Mouse (Mus musculus): ENCODE results near the gene Rgl1. TPM values are rescaled to one million over a fixed set of nuclear protein-coding genes. Genes with fewer than 3 reads are reported as not detected.

Gene Rgl1
- polyA plus RNA-seq, 1 experiment = 7.6 TPM

DNA sequence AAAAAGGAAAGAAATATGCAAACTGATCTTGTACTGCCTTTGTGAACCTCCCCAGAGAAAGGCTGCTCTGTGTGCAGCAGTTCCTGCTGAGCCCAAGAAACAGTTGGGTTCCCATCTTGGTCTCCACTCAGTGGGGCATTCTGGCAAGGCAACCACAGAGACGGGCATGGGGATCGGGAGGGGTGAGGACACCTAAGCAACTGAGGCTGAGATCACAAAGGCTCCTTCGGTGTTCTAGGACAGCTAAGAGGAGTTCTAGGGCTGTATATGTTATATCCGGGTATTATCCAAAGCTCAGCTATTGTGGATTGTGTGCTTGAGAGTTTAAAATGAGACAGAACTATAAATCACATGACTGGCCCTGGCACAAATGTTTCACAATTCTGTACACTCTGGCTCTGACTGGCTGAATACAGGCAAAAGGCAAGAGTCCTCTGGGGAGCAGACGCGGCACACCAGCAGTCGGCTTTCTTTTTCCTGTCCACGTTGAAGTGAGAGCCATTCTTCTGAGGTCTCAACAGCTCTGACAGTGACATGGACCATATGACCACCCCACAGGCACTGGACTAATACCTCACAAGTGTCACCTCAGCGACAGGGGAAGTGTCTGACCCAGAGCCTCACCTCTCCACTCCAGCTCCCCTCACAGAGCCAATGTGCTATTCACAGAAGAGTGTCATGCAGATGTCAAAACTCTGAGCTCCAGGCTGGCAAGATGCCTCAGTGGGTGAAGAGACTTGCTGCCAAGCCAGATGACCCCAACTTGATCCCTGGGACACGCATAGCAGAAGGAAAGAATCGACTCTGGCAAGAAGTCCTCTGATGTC, 83.6 kb downstream of the Rgl1 start:
- Histone ChIP-seq H3K4me3 (ENCODE audit: insufficient read depth, poor library complexity, severe bottlenecking) (no peak overlapping the region), H3K27me3 (ENCODE audit: control insufficient read depth, insufficient read depth, insufficient read length) (no peaks in the 10 kb centered on the region), H3K79me2 (ENCODE audit: control insufficient read depth, insufficient read depth) (no peaks in the 10 kb centered on the region), H3ac (ENCODE audit: control insufficient read depth, insufficient read length, low read depth) (no peak overlapping the region), H3K36me3 (ENCODE audit: control insufficient read depth, insufficient read depth) (no peaks in the 10 kb centered on the region), H3K79me3 (ENCODE audit: low read depth) (no peaks in the 10 kb centered on the region)
- TF ChIP-seq FOSL1 (IDR thresholded peaks at IDR 0.05; ENCODE audit: insufficient read depth, low read length, poor library complexity, severe bottlenecking) (no peak), USF1 (IDR thresholded peaks at IDR 0.05; ENCODE audit: low read depth) (no peak), MYOG (IDR thresholded peaks at IDR 0.05; ENCODE audit: control insufficient read depth, extremely low read depth, insufficient read length) (no peak), CTCF (IDR thresholded peaks at IDR 0.05; ENCODE audit: control insufficient read depth, insufficient read depth, insufficient read length) (no peak), MYOD1 (IDR thresholded peaks at IDR 0.05; ENCODE audit: control insufficient read depth, insufficient read length, low read depth) (no peak), CEBPB (IDR thresholded peaks at IDR 0.05; ENCODE audit: low read depth) (no peak), MAX (IDR thresholded peaks at IDR 0.05) (no peak)

DNA sequence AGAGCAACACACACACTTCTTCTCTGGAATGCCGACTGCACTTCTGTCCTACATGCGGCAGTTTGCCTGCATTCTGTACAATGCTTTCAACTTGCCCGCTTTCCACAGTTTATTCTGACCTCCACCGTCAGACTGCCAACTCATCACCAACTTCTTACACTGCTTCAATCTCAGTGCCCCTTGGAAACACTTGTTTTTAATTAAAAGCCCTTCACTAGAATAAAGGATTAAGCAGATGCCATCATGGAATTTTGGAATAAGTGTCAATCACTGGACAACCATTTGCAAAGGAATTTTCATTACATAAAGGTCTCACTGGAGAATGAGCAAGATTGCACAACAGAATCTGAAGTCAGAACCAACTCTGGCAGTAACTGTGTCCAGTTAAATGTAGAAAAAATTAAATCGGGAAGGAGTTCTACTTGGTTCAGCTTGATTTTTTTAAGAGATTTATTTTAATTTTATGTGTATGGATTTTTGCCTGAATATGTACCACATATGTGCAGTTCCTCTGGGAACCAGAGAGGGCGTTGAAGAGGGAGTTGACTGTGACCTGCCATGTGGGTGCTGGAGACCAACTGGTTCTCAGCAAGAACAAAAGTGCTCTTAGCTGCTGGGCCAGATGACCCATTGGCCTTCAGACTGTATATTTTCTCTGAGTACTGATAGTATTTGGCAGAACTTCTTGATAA, 84.3 kb downstream of the Rgl1 start:
- Histone ChIP-seq H3K4me3 (ENCODE audit: insufficient read depth, poor library complexity, severe bottlenecking) (no peak overlapping the region), H3K27me3 (ENCODE audit: control insufficient read depth, insufficient read depth, insufficient read length) (no peaks in the 10 kb centered on the region), H3K79me3 (ENCODE audit: low read depth) (no peaks in the 10 kb centered on the region), H3ac (ENCODE audit: control insufficient read depth, insufficient read length, low read depth) (no peak overlapping the region), H3K79me2 (ENCODE audit: control insufficient read depth, insufficient read depth) (no peaks in the 10 kb centered on the region), H3K36me3 (ENCODE audit: control insufficient read depth, insufficient read depth) (no peaks in the 10 kb centered on the region)
- TF ChIP-seq MYOG (IDR thresholded peaks at IDR 0.05; ENCODE audit: control insufficient read depth, extremely low read depth, insufficient read length) (no peak), FOSL1 (IDR thresholded peaks at IDR 0.05; ENCODE audit: insufficient read depth, low read length, poor library complexity, severe bottlenecking) (no peak), USF1 (IDR thresholded peaks at IDR 0.05; ENCODE audit: low read depth) (no peak), CTCF (IDR thresholded peaks at IDR 0.05; ENCODE audit: control insufficient read depth, insufficient read depth, insufficient read length) (no peak), CEBPB (IDR thresholded peaks at IDR 0.05; ENCODE audit: low read depth) (no peak), MYOD1 (IDR thresholded peaks at IDR 0.05; ENCODE audit: control insufficient read depth, insufficient read length, low read depth) (no peak), MAX (IDR thresholded peaks at IDR 0.05) (no peak)

- no peaks in the 10 kb centered on the region for H3K79me3 ChIP-seq (ENCODE audit: low read depth)
- no peak overlapping the region for H3ac ChIP-seq (ENCODE audit: control insufficient read depth, insufficient read length, low read depth)
- TF ChIP-seq MYOG (IDR thresholded peaks at IDR 0.05; ENCODE audit: control insufficient read depth, extremely low read depth, insufficient read length) (no peak), FOSL1 (IDR thresholded peaks at IDR 0.05; ENCODE audit: insufficient read depth, low read length, poor library complexity, severe bottlenecking) (no peak), CTCF (IDR thresholded peaks at IDR 0.05; ENCODE audit: control insufficient read depth, insufficient read depth, insufficient read length) (no peak), USF1 (IDR thresholded peaks at IDR 0.05; ENCODE audit: low read depth) (no peak), MYOD1 (IDR thresholded peaks at IDR 0.05; ENCODE audit: control insufficient read depth, insufficient read length, low read depth) (no peak), CEBPB (IDR thresholded peaks at IDR 0.05; ENCODE audit: low read depth) (no peak)
- no peak overlapping the region for H3K4me3 ChIP-seq (ENCODE audit: insufficient read depth, poor library complexity, severe bottlenecking)
- H3K27me3 ChIP-seq (ENCODE audit: control insufficient read depth, insufficient read depth, insufficient read length) = no peaks in the 10 kb centered on the region
- no peaks in the 10 kb centered on the region for H3K36me3 ChIP-seq (ENCODE audit: control insufficient read depth, insufficient read depth)
- H3K79me2 ChIP-seq (ENCODE audit: control insufficient read depth, insufficient read depth) = no peaks in the 10 kb centered on the region
These were observed 85.0 kb downstream of the Rgl1 start for GRCm38 (mm10) chr1:152681116-152681515.

DNA sequence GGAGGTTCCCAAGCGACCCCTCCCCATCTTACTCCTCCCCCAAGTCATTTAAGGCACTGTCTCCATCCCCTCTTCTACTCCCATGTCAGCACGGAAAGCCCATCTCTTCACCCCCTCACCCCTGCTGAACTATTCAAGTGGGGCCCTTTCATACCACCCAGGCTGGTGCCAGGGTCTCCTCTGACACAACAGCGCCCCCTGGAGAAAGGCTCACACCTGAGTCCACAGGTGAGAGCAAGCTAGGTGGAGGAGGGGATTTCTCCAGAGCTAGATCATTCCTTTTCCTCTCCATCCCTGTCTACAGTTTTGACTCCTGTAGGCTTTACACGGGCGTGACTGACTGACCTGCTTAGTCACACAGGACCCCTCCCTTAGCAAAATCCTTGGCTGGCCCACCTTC, 87.7 kb downstream of the Rgl1 start:
- Histone ChIP-seq H3K4me3 (ENCODE audit: insufficient read depth, poor library complexity, severe bottlenecking) (no peak overlapping the region), H3K79me3 (ENCODE audit: low read depth) (no peaks in the 10 kb centered on the region), H3K79me2 (ENCODE audit: control insufficient read depth, insufficient read depth) (no peaks in the 10 kb centered on the region), H3K27me3 (ENCODE audit: control insufficient read depth, insufficient read depth, insufficient read length) (no peaks in the 10 kb centered on the region), H3K36me3 (ENCODE audit: control insufficient read depth, insufficient read depth) (no peaks in the 10 kb centered on the region), H3ac (ENCODE audit: control insufficient read depth, insufficient read length, low read depth) (no peak overlapping the region)
- TF ChIP-seq MYOD1 (IDR thresholded peaks at IDR 0.05; ENCODE audit: control insufficient read depth, insufficient read length, low read depth) = no peak
- TF ChIP-seq CTCF (IDR thresholded peaks at IDR 0.05; ENCODE audit: control insufficient read depth, insufficient read depth, insufficient read length) = no peak
- no peak for TF ChIP-seq USF1 (IDR thresholded peaks at IDR 0.05; ENCODE audit: low read depth)
- no peak for TF ChIP-seq MAX (IDR thresholded peaks at IDR 0.05)
- TF ChIP-seq MYOG (IDR thresholded peaks at IDR 0.05; ENCODE audit: control insufficient read depth, extremely low read depth, insufficient read length) = no peak
- TF ChIP-seq FOSL1 (IDR thresholded peaks at IDR 0.05; ENCODE audit: insufficient read depth, low read length, poor library complexity, severe bottlenecking) = no peak
- no peak for TF ChIP-seq CEBPB (IDR thresholded peaks at IDR 0.05; ENCODE audit: low read depth)

DNA sequence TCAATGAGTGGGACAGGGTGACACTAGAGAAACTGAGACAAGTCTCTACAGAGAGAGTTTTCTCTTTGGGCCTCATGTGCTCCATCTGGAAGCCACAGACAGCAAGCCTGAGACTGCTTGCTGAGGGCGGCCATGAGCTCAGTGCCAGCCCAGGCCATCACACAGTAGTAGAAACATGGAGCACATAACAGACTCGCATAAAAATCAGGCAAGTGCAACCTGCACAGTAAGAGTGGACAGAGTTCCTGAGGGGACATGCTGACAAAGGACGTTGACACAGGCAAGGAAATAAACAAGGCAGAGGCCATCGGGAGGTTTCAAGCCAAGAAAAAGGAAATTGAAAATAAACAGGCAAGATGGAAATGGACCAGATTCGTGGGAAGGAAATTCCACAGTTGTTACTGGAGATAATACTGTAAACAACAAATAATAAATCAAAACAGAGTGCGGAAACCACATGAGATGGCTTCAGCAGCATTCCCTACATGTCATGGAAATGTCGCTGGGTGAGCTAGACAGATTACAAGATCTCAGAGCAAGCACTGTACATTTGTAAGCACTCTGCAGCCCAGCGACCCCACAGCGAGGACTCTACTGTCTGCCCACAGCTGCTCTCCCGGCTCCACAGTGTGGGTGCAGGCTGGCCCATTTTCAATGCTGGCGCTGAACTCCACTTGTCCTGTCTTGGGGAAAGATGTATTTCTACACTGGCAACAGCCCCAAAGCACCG, 88.5 kb downstream of the Rgl1 start:
- H3K36me3 ChIP-seq (ENCODE audit: control insufficient read depth, insufficient read depth) = no peaks in the 10 kb centered on the region
- no peak for TF ChIP-seq CTCF (IDR thresholded peaks at IDR 0.05; ENCODE audit: control insufficient read depth, insufficient read depth, insufficient read length)
- no peaks in the 10 kb centered on the region for H3K79me3 ChIP-seq (ENCODE audit: low read depth)
- no peak overlapping the region for H3K4me3 ChIP-seq (ENCODE audit: insufficient read depth, poor library complexity, severe bottlenecking)
- no peak overlapping the region for H3ac ChIP-seq (ENCODE audit: control insufficient read depth, insufficient read length, low read depth)
- no peaks in the 10 kb centered on the region for H3K79me2 ChIP-seq (ENCODE audit: control insufficient read depth, insufficient read depth)
- no peaks in the 10 kb centered on the region for H3K27me3 ChIP-seq (ENCODE audit: control insufficient read depth, insufficient read depth, insufficient read length)
